Mouse (Mus musculus): Measurements from ENCODE around the gene Map4k3. TPM values are rescaled to one million over a fixed set of nuclear protein-coding genes. Genes with fewer than 3 reads are reported as not detected.
"Not testable (repeated sequence)": the region's sequence is repeated elsewhere in the genome, so short reads cannot be mapped to it uniquely, and the experiment has no call there.

The Map4k3 gene
- total RNA-seq, 2 experiments from 2014 or later = 38.1 to 48.9 TPM

DNA sequence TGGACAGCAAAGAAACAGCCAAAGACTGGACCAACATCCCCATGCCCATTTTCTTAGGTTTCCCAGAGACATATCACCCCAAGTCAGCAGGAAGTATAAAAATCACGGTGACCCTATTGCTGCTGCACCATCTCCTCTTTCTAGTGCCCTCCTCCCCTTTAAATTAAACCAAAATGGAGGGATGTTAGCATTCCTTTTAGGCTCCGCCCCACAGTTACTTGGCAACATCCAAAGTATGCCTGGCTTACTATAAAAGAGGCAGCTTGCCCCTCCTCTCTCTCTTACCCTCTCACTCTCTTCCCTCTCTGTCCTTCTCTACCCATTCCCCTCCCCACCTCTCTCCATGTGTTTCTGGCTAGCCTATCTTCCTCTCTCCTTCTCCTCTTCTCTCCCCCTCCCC lies 159.8 kb downstream of the Map4k3 start:
- DNase-seq = no peak

DNA sequence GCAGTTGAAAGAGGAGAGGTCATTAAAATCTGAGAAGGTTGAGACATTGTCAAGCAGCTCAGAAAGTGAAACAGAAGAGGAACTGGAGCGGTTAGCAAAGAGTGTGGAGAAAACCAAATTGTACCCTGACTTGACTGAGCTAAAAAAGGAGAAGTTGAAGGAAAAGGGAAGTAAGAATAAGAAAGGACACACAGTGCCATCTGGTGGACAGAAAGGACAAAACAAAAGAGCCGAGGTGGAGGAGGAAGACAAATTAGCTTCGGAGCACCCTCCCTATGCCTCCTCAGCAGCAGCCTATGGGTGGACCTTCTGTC lies 163.7 kb downstream of the Map4k3 start:
- no peak for DNase-seq

DNA sequence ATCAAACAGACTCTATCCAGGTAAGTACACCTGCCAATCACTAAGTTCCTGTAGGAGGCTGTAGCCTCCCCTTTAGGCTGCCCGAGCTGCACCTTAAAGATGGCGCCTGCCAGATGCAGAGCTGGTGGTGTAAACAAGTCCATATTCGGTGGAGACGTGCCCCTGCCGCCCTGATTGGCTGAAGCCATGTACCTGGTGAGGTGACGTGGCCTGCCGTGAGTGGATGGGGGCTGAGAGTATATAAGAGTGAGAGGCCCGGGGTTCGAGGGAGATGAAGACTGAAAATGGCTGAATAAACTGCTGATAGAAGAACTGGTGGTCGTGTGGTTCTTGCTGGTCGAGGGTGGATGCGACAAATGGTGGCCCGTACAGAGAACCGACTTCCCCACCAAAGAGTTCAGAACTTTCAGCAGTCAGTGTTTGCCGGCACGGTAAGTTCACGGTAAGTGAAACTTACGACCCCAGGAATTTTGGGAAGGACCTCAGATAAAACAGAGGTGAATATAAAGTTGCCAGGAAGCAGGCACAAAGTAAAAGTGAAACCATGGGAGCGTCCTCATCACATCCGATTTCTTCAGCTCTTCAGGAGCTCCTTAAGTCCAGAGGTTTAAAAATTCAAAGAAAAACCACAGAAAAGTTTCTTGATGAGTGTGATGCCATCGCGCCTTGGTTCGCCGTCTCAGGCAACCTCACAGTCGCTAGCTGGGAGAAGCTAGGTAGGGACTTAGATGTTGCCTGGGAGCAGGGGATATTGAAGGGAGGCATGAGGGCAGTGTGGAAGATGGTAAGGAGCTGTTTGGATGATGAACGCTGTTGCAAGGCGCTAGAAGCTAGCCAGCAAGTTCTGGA lies 164.3 kb downstream of the Map4k3 start:
- not testable (repeated sequence) for DNase-seq

DNA sequence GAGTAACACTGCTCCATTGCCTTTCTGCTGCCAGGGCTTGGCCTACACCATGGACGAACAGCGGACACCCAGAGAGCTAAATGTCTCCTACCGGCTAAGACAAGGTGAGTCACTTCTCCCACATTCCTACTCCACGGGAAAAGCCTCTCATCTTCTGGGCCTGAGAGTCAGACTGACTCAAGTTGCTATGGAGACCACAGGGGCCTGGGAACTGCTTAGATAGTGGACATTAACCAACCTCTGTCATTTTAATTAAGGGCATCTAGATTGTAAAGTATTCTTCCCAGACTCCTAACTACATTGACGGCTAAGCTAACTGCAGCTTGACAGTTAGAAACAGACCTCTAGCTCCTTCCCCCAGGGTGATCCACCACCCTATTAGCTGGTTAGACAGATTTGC lies 165.5 kb downstream of the Map4k3 start:
- no peak for DNase-seq

DNA sequence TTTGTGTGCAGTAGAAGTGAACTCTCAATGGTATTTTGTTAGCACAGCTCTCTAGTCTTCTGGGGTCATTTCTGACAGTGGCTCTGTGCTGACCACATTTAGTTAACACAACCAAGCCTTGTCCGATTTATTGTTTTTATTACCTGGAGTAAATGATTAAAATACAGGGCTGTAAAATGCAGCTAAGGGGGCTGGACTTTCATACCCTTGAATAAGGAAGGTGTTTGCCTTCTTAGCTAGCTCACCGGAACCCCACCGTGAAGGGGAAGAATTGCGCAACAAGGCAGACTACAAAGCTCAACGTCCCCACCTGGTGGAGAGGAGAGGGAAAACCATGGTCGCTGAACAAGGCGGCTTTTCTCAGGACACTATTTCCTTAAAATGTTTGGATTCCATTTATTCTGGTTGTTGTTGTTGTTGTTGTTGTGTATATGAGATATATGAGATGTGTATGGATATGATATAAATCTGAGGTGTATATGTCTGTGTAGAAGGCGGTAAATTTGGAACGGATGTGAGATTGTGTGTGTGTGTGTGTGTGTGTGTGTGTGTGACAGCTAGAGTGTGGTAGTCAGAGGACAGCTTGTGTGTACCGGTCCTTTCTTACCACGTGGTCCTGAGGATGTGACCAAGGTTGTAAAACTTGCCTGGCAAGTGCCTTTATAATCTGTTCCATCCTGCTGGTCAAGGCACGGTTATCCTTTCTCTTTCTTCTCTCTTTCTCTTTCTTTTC lies 167.4 kb downstream of the Map4k3 start:
- DNase-seq = peak; percentile 83

DNA sequence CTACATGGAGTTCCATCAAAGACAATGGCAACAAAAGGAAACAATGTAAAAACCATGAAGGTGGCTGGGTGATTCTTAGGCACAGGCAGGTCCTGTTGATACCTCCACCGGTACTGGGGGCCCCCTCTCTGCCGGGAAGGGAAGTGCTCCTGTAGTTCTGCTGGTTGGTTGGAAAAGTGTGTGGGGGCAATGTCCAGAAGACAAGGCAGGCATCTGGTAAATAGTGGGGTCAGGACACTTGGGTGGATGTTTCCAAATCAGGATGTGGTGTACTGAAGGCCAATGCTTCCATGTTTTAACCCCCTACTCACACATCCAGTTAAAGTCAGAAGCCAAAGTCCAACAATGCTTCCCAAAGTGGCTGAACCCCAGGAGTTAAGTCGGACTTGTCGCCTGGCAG lies 168.5 kb downstream of the Map4k3 start:
- no peak for DNase-seq

- DNase-seq = peak; percentile 63
Measured at GRCm38 (mm10) chr17:80559050-80559449, 169.2 kb downstream of the Map4k3 start.

GRCm38 (mm10) chr17:80558583-80558982 lies 169.7 kb downstream of the Map4k3 start:
- no peak for DNase-seq

DNA sequence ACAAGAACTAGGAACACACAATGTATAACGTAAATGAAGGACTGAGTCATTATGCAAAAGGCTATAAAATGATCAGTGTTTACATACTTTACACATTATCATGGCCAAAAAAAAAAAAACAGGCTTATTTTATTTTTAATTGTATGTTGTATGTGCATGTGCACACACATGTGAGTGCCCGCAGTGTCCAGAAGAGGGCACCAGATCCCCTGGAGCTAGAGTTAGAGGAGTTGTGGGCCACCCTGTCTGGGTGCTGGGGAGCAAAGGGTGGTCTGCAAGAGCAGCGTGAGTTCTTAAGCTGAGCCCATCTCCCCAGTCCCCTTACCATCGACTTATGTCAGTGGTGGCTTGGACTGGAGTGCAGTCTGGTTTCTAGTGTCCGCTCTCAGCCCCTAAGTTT lies 170.8 kb downstream of the Map4k3 start:
- DNase-seq = no peak

GRCm38 (mm10) chr17:80553318-80554270 lies 174.7 kb downstream of the Map4k3 start:
- DNase-seq = peak; percentile 86

GRCm38 (mm10) chr17:80552653-80553052 lies 175.6 kb downstream of the Map4k3 start:
- DNase-seq = no peak

GRCm38 (mm10) chr17:80550981-80551380 lies 177.3 kb downstream of the Map4k3 start:
- no peak for DNase-seq

DNA sequence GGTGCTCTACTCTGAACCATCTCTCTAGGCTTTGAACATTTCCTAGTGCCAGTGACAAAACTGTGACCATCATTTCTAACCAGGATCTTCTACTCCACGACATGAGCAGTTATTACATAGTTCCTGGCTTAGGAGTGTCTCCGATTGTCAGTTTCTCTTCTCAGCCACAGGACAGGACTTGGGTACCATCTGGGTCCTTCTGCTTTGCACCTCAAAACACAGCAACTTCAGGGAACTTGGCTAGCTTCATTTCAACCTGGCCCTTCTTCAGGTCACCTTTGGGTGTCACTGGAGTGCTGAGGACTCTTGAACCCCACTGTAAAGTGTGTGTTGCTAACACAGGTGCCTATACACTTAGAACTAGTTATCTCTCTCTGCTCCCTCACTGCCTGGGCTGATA lies 181.4 kb downstream of the Map4k3 start:
- DNase-seq = no peak

GRCm38 (mm10) chr17:80546227-80546626 lies 182.1 kb downstream of the Map4k3 start:
- DNase-seq = no peak

- no peak for DNase-seq
Measured at GRCm38 (mm10) chr17:80543646-80544045, 184.6 kb downstream of the Map4k3 start.

- no peak for DNase-seq
Measured at GRCm38 (mm10) chr17:80537136-80537535, 191.1 kb downstream of the Map4k3 start.

GRCm38 (mm10) chr17:80535633-80536032 lies 192.7 kb downstream of the Map4k3 start:
- DNase-seq = peak; percentile 38

GRCm38 (mm10) chr17:80531351-80531750 lies 196.9 kb downstream of the Map4k3 start:
- DNase-seq = not testable (repeated sequence)
